Mouse (Mus musculus): ENCODE results near the gene Sacm1l. TPM values are rescaled to one million over a fixed set of nuclear protein-coding genes. Genes with fewer than 3 reads are reported as not detected.

The Sacm1l gene
- total RNA-seq (2021), result 10 to 100 TPM; 42.4 to 46.1 TPM

DNA sequence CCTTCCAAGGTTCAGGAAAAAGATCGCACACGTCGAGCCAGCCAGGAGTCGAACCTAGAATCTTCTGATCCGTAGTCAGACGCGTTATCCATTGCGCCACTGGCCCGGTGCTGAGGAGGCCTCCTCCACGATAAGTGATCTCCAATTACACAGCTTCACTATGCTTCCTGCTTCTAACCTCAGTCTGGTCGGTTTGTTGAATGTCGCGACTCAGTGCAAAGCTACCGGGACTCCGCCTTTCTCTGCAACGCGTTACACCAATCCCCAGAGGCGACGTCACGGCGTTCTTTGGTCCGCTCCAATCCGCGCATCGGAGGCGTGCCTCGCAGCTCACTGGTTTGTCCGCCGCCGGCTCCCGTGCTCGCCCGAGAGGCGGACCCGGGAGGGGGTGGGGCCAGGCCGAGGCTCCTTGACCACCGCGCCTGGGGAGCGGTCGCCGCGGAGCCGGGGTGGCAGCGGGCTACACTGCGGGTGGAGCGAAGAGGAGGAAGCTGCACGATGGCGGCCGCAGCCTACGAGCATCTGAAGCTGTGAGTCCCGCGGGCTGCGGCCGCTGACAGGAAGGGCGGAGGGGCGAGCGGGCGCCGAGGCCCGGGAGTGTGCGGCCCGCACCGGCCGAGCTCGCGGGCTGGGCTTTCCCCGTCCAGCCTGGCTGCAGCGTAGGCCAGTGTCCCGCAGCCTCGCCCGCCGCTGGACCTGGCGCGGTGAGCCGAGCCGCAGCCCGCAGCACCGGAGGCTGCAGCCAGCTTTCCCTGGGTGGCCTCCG lies at the start of gene Sacm1l:
TSS of gene Sacm1l (plus strand) at position 368 of the 766 bp plus-strand sequence.
- intact Hi-C loops (cut with DNase I), result loop anchor here (5.0 kb wide), 2 partner anchors 272 to 372 kb away; no protein-coding TSS in a partner anchor
- DNase-seq (ENCODE audit: extremely low spot score in 1 of 2, low spot score in 2 of 2), result peak; percentile 99 to 100

DNA sequence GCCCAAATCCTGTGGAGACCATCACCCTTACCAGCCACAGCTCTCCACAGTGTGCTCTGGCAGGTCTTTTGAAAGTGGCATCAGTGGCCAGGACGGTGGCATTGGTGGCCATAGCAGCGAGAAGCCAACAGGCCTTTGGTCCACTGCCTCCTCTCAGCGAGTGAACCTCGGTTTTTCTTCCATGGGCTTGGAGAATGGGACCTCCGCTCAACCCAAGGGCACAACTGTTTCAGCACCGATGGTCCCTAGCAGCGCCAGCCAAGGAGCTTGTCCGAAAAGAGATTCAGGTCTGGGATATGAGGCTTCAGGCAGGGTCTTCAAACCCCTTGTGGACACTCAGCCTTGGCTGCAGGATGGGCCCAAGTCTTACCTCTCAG lies 49.7 kb upstream of the Sacm1l start:
- no peak for DNase-seq (ENCODE audit: extremely low spot score in 1 of 2, low spot score in 2 of 2)
- intact Hi-C loops (cut with DNase I), result no loop called here

GRCm38 (mm10) chr9:123480253-123480921 lies 49.2 kb upstream of the Sacm1l start:
- no peak for DNase-seq (ENCODE audit: extremely low spot score in 1 of 2, low spot score in 2 of 2)
- intact Hi-C loops (cut with DNase I), result no loop called here

DNA sequence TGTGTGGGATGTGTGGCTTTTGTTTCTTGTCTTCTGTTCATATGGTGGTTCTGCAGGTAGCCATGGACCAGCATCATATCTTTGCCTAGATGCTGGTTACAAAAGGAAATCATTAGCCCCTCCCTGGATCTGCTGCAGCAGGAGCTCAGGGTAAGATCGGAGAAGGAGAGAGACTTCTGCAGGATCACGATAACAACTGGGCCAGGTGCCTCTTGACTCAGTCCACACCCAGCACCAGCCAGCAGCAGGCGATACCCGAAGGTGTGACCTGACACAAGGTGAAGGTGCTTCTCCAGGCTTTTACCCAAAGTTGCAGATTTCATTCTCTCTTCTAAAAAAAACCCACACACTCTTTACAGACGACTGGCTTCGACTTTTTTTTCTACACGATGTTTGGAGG lies 48.4 kb upstream of the Sacm1l start:
- DNase-seq (ENCODE audit: extremely low spot score in 1 of 2, low spot score in 2 of 2), result no peak
- intact Hi-C loops (cut with DNase I), result no loop called here

GRCm38 (mm10) chr9:123483598-123483997 lies 46.0 kb upstream of the Sacm1l start:
- no peak for DNase-seq (ENCODE audit: extremely low spot score in 1 of 2, low spot score in 2 of 2)
- intact Hi-C loops (cut with DNase I), result no loop called here

- intact Hi-C loops (cut with DNase I), result no loop called here
- no peak for DNase-seq (ENCODE audit: extremely low spot score in 1 of 2, low spot score in 2 of 2)
Measured at GRCm38 (mm10) chr9:123484830-123485229, 44.7 kb upstream of the Sacm1l start.

DNA sequence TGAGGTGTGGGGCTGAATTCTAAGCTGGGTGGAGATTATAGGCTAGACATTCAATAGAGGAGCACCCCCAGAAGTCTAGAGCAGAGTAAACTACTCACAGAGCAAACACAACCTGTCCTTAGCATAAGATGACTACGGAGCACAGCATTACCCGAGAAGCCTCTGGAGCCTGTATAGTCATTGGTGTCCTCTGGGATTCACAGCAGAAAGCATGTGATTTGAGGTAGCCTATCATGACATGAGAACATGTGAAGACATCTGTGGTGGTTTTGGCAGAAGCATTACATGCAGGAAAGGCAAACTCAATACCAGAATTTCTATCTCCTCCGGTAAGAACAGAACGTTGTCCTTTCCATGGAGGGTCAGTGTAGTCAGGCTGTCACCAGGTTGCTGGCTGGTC lies 44.0 kb upstream of the Sacm1l start:
- no peak for DNase-seq (ENCODE audit: extremely low spot score in 1 of 2, low spot score in 2 of 2)
- intact Hi-C loops (cut with DNase I), result no loop called here

GRCm38 (mm10) chr9:123486635-123487034 lies 42.9 kb upstream of the Sacm1l start:
- no peak for DNase-seq (ENCODE audit: extremely low spot score in 1 of 2, low spot score in 2 of 2)
- intact Hi-C loops (cut with DNase I), result no loop called here

- no peak for DNase-seq (ENCODE audit: extremely low spot score in 1 of 2, low spot score in 2 of 2)
- intact Hi-C loops (cut with DNase I), result no loop called here
Measured at GRCm38 (mm10) chr9:123489073-123489472, 40.5 kb upstream of the Sacm1l start.

GRCm38 (mm10) chr9:123489727-123490343 lies 39.7 kb upstream of the Sacm1l start:
- intact Hi-C loops (cut with DNase I), result no loop called here
- no peak for DNase-seq (ENCODE audit: extremely low spot score in 1 of 2, low spot score in 2 of 2)

DNA sequence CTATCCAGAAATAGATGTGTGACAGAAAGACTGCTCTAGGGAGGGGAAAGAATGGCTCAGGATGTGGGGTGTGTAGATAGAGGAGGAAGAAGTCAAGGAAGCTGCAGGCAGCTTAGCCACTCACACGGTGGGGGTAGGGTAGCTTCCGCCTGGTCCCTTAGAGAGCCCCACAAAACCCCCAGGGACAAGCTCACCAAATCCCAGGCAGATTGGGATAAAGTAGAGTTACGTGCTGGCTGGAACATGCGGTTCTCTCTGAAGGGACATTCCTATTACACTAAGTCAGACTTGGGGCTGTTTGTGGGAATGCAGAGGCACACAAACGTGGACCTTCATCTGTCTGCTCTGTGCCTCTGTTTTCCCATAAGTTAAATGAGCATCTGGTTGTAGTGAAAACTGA lies 38.6 kb upstream of the Sacm1l start:
- intact Hi-C loops (cut with DNase I), result no loop called here

DNA sequence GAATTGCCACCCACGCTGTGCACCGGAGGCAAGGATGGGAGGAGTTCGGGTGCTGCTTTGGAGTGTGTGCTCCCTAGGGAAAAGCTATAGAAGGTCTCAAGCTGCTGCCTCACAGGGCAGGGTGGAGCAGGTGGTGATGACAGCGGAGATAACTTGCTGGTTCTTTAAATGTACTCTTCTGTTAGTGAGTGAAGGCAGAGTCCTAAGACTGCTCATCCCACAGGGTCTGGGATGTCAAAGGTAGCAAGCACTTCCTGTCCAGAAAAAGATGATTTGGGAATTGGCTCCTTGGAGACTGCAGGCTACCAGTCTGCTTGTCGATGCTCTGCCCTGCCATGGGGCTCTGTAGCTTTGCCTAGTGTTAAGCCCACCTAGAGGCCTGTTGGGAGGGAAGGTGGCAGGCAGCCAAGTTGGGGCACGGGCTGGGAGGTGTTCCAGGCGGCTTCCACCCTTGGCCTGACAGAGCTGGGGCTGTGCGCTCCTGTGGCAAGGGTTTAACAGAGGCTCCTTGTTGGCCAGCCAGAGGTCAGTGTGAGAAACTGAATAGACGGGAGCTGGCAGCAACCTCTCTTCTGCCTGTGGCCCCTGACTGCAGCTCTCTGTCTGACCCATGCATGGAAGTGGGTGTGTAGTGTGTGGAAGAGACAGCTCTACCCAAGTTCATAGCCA lies 37.5 kb upstream of the Sacm1l start:
- DNase-seq (ENCODE audit: extremely low spot score in 1 of 2, low spot score in 2 of 2), result peak; percentile 52 to 67

More for the DNA sequence above, 38.6 kb upstream of the Sacm1l start:
- peak in 1 of 2 experiments; percentile 48 for DNase-seq (ENCODE audit: extremely low spot score in 1 of 2, low spot score in 2 of 2)

GRCm38 (mm10) chr9:123496665-123497064 lies 32.9 kb upstream of the Sacm1l start:
- intact Hi-C loops (cut with DNase I), result no loop called here
- DNase-seq (ENCODE audit: extremely low spot score in 1 of 2, low spot score in 2 of 2), result no peak

More for the DNA sequence above, 37.5 kb upstream of the Sacm1l start:
- intact Hi-C loops (cut with DNase I), result no loop called here

DNA sequence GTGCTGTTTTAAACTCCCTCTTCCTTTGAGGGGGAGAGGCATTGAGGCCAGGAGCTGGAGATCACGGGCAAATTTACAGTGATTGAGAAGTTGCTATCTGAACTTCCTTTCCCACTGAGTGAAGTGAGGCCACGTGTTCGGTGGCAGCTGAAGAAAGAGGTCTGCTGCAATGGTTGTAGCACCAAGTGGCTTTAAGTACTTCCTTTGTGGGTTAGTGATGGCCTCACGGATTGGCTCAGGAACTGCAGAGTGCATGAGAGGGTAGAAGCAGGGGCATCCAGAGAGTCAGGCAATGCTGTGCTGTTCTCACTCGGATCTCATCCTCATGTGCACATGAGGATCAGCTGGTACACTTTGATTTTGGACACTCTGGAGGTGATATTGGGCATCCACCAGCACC lies 31.7 kb upstream of the Sacm1l start:
- no peak for DNase-seq (ENCODE audit: extremely low spot score in 1 of 2, low spot score in 2 of 2)
- intact Hi-C loops (cut with DNase I), result no loop called here

DNA sequence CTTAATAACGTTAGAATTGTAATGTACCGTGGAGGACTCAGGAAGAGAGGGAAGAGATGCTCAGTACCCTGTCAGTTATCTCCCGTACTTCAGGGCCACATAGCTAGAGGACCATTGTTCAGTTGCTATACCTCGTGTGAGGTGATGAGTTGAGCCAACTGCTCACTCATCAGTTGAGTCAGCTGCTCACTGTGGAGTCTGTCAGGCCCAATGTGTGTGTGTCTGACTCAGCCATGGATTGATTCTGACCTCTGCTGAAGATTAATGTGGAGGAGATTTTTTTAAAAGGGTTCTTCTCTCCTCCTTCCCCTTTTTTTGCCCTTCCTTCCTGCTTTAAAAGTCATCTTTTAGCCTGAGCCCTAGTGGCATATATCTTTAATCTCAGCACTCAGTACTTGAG lies 29.1 kb upstream of the Sacm1l start:
- DNase-seq (ENCODE audit: extremely low spot score in 1 of 2, low spot score in 2 of 2), result no peak
- intact Hi-C loops (cut with DNase I), result loop anchor here (5.0 kb wide), 1 partner anchor 43 kb away; no protein-coding TSS in a partner anchor

DNA sequence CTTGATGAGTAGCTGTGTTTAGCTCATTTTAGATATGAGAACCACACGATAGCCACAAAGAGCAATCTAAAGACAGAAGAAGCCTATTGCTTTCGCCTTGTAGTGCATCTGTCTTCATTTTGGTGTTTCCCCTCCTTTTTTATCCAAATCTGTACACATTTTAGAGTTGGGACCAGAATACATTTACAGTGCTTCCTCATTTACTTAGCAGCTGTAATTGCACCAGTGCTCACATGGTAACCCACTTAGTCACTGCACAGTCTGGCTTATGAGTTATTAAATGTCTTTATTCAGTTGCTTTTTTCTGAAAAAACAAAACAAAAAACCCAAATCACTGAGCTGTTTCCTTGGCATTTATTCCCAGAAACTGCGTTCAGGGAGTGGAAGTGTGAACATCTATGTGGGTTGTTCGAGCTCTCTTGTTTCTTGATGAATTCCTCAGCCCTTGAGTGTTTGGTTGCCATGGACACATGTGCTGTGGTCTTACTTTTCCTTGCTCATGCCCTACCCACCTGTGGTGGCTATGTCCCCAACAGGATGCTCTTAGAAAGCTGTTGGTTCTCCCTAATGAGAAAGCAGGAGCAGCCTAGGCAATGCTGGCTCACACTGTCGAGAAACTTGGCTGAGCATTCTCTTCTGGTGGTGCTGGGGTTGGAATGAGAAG lies 26.3 kb upstream of the Sacm1l start:
- intact Hi-C loops (cut with DNase I), result loop anchor here (5.0 kb wide), 1 partner anchor 46 kb away; no protein-coding TSS in a partner anchor
- peak in 1 of 2 experiments; percentile 49 for DNase-seq (ENCODE audit: extremely low spot score in 1 of 2, low spot score in 2 of 2)

DNA sequence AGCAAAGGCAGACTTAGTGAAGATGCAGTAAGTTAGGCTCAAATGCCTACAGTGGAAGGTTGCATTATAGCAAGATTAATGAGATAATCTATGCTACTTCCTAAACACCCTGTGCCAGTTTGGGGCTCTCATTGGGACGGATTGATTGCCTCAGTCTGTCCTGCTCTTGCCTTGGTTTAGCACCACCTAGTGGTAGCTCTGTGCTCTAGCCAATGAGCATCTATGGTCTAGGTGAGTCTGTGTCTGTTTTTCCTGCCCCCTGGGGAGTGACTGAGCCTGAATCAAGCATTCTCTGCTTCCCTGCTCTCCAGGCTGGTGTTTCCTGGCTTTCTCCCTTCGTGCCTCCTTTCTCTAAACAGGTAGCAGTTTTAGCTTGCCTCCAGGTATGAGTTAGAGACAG lies 25.2 kb upstream of the Sacm1l start:
- intact Hi-C loops (cut with DNase I), result loop anchor here (5.0 kb wide), 1 partner anchor 47 kb away; no protein-coding TSS in a partner anchor
- peak in 1 of 2 experiments; percentile 51 for DNase-seq (ENCODE audit: extremely low spot score in 1 of 2, low spot score in 2 of 2)

DNA sequence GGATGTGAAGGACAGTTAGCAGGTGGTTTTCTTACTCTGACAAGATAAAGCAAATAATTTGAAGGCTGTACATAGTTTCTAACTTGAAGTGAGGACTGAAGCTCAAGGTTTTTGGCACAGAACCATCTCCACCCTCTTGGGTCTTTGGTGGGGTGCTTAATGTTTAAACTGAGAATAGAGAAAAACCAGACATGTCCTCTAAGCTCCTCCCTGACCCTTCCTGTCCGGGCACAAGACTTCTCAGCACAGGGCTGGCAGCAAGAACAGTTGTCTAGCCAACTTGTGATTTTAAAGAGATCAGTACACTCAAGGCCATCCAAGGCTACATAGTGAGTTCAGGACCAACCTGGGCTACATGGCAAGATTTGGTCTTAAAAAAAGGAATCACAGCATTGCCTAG lies 24.0 kb upstream of the Sacm1l start:
- intact Hi-C loops (cut with DNase I), result no loop called here
- no peak for DNase-seq (ENCODE audit: extremely low spot score in 1 of 2, low spot score in 2 of 2)

All from left cerebral cortex, postnatal 10 days (tissue).